Mouse (Mus musculus) spleen, adult 2 months (tissue): ENCODE results near the gene Egln2. TPM values are rescaled to one million over a fixed set of nuclear protein-coding genes. Genes with fewer than 3 reads are reported as not detected.
A peak's percentile ranks its signal among the peaks of the same experiment; 100 is the strongest.

Experiments
- DNase-seq, 2 experiments: peaks; one replicate each; pipeline versions ENCODE4 v3.0.0 to v3.0.0-alpha.2; 2012 to 2021; ENCODE audit warnings: low spot score in 2 of 2, low read depth in 1 of 2
- H3K27ac ChIP-seq: fragments of 200-500 bp; 2 replicates; pipeline ENCODE4 v1.5.1; 2012; ENCODE audit warnings: low read length, inconsistent platforms; ENCODE audit not compliant: insufficient read depth
- H3K27me3 ChIP-seq: fragments of 200-500 bp; 2 replicates; pipeline ENCODE4 v1.6.1; 2012; ENCODE audit warnings: mild to moderate bottlenecking, moderate library complexity, low read length, inconsistent platforms; ENCODE audit not compliant: control insufficient read depth, insufficient read depth
- H3K36me3 ChIP-seq: fragments of 200-500 bp; 2 replicates; pipeline ENCODE4 v1.6.1; 2012; ENCODE audit warnings: mild to moderate bottlenecking, low read length, inconsistent platforms; ENCODE audit not compliant: control insufficient read depth, insufficient read depth
- H3K4me1 ChIP-seq: fragments of 200-500 bp; 2 replicates; pipeline ENCODE4 v1.6.1; 2011; ENCODE audit warnings: inconsistent platforms; ENCODE audit not compliant: control insufficient read depth, insufficient read depth, insufficient read length
- H3K4me3 ChIP-seq: fragments of 200-500 bp; 2 replicates; pipeline ENCODE4 v1.5.1; 2011; ENCODE audit warnings: mild to moderate bottlenecking, inconsistent platforms; ENCODE audit not compliant: insufficient read depth, insufficient read length; ENCODE audit errors: extremely low read depth
- CTCF ChIP-seq: fragments of 200-500 bp; IDR thresholded peaks from 2 replicates; pipeline ENCODE4 v1.5.1; 2011; ENCODE audit warnings: mild to moderate bottlenecking, inconsistent platforms; ENCODE audit not compliant: insufficient read depth, insufficient read length, insufficient replicate concordance; ENCODE audit errors: extremely low read depth
- POLR2A ChIP-seq: fragments of 200-500 bp; IDR thresholded peaks from 2 replicates; pipeline ENCODE4 v1.6.1; 2011; ENCODE audit warnings: low read depth, low read length, inconsistent platforms
- WGBS: fragments of 180-500 bp; shearing (Covaris S2); methylation state at CpG from one replicate; pipeline ENCODE4 v1.1.7; 2018; 5-methylcytosine and 5-hydroxymethylcytosine counted together
- polyA plus RNA-seq: library from polyadenylated mRNA; depleted of rRNA; stranded (reverse); fragments of >200 nt; gene quantifications from 2 replicates; pipeline ENCODE4 v1.2.3, GENCODE M21; 2012

Egln2 gene
- polyA plus RNA-seq, 1 experiment, result 83.0 TPM

- H3K4me1 ChIP-seq, result peaks cover 5% of the 10 kb centered on the region; the same call in 1 of the 2 replicates
- H3K27me3 ChIP-seq, result no peaks in the 10 kb centered on the region
- peak within 1 kb of the TSS; percentile 93 for H3K27ac ChIP-seq
- peak; percentile 95 to 100 for DNase-seq
- H3K36me3 ChIP-seq, result peaks cover 11% of the 10 kb centered on the region
- H3K4me3 ChIP-seq, result peak within 1 kb of the TSS; percentile 82
- WGBS, result under 1% methylated on average over 64 of the region's 64 CpGs
- TF ChIP-seq CTCF (no peak), POLR2A (no peak; the same call in 1 of the 2 replicates)
These were observed 29.3 kb upstream of the Egln2 start, which contains the start of the genes BC024978 and Snrpa for GRCm38 (mm10) chr7:27195681-27196611. TSS of gene BC024978 (plus strand) at chr7:27195781. TSS of gene Snrpa (minus strand) at chr7:27196271.

GRCm38 (mm10) chr7:27193731-27194130 lies 27.1 kb upstream of the Egln2 start:
- Histone ChIP-seq H3K27ac (no peak overlapping the region), H3K4me3 (no peak overlapping the region), H3K4me1 (peaks cover 5% of the 10 kb centered on the region; the same call in 1 of the 2 replicates), H3K27me3 (no peaks in the 10 kb centered on the region), H3K36me3 (peaks cover 27% of the 10 kb centered on the region)
- TF ChIP-seq CTCF (no peak), POLR2A (no peak)
- 75% methylated on average over 4 of the region's 4 CpGs for WGBS
- no peak for DNase-seq

GRCm38 (mm10) chr7:27192434-27192833 lies 25.8 kb upstream of the Egln2 start:
- Histone ChIP-seq H3K4me3 (no peak overlapping the region), H3K27ac (no peak overlapping the region), H3K36me3 (peaks cover 37% of the 10 kb centered on the region), H3K27me3 (no peaks in the 10 kb centered on the region), H3K4me1 (peaks cover 5% of the 10 kb centered on the region; the same call in 1 of the 2 replicates)
- DNase-seq, result no peak
- TF ChIP-seq CTCF, result no peak
- 91% methylated on average over 5 of the region's 5 CpGs for WGBS

GRCm38 (mm10) chr7:27189271-27189931 lies 22.8 kb upstream of the Egln2 start:
- no peak for DNase-seq
- WGBS, result 96% methylated on average over 10 of the region's 10 CpGs
- Histone ChIP-seq H3K36me3 (peaks cover 49% of the 10 kb centered on the region), H3K4me3 (no peak overlapping the region), H3K4me1 (no peaks in the 10 kb centered on the region), H3K27ac (no peak overlapping the region), H3K27me3 (no peaks in the 10 kb centered on the region)
- TF ChIP-seq CTCF (no peak), POLR2A (no peak)

GRCm38 (mm10) chr7:27185986-27186385 lies 19.4 kb upstream of the Egln2 start:
- Histone ChIP-seq H3K36me3 (peaks cover 42% of the 10 kb centered on the region), H3K27me3 (no peaks in the 10 kb centered on the region), H3K27ac (no peak overlapping the region), H3K4me1 (no peaks in the 10 kb centered on the region), H3K4me3 (no peak overlapping the region)
- DNase-seq, result no peak
- TF ChIP-seq CTCF (no peak), POLR2A (no peak)
- WGBS, result 91% methylated on average over 5 of the region's 5 CpGs

- WGBS, result 70% methylated on average over 3 of the region's 3 CpGs
These were observed 18.4 kb upstream of the Egln2 start for GRCm38 (mm10) chr7:27184964-27185363.

More at GRCm38 (mm10) chr7:27184964-27185363, 18.4 kb upstream of the Egln2 start:
- Histone ChIP-seq H3K4me1 (no peaks in the 10 kb centered on the region), H3K27ac (no peak overlapping the region), H3K4me3 (no peak overlapping the region), H3K36me3 (peaks cover 35% of the 10 kb centered on the region), H3K27me3 (no peaks in the 10 kb centered on the region)
- TF ChIP-seq CTCF (peak; percentile 65; the same call in 1 of the 2 replicates), POLR2A (no peak)
- no peak for DNase-seq
